Mouse (Mus musculus) neural tube, embryonic 15.5 days (tissue): ENCODE data around the gene Spag16. TPM values are rescaled to one million over a fixed set of nuclear protein-coding genes. Genes with fewer than 3 reads are reported as not detected.
"Not testable (repeated sequence)": the region's sequence is repeated elsewhere in the genome, so short reads cannot be mapped to it uniquely, and the experiment has no call there.

Experiments used
- ATAC-seq: fragments of 200-750 bp; cut with Nextera tagmentation; 2 replicates; pipeline ENCODE4 v1.8.0; 2017; ENCODE audit warnings: mild to moderate bottlenecking, moderate TSS enrichment, moderate library complexity; ENCODE audit not compliant: low FRiP score
- H3K27ac ChIP-seq: fragments of 300-500 bp; sonication (generic); replicated peaks from 2 replicates; pipeline ENCODE4 v1.5.1; 2015; ENCODE audit warnings: mild to moderate bottlenecking, inconsistent platforms
- H3K27me3 ChIP-seq: fragments of 300-500 bp; sonication (generic); replicated peaks from 2 replicates; pipeline ENCODE4 v1.6.1; 2015; ENCODE audit warnings: inconsistent platforms
- H3K36me3 ChIP-seq: fragments of 300-500 bp; sonication (generic); 2 replicates; pipeline ENCODE4 v1.6.1; 2015; ENCODE audit warnings: inconsistent platforms
- H3K4me1 ChIP-seq: fragments of 300-500 bp; sonication (generic); 2 replicates; pipeline ENCODE4 v1.6.1; 2015; ENCODE audit warnings: inconsistent platforms
- H3K4me2 ChIP-seq: fragments of 300-500 bp; sonication (generic); 2 replicates; pipeline ENCODE4 v1.6.1; 2015; ENCODE audit warnings: inconsistent platforms, mild to moderate bottlenecking, moderate library complexity
- H3K4me3 ChIP-seq: fragments of 300-500 bp; sonication (generic); replicated peaks from 2 replicates; pipeline ENCODE4 v1.5.1; 2015; ENCODE audit warnings: mild to moderate bottlenecking, inconsistent platforms
- H3K9ac ChIP-seq: fragments of 300-500 bp; sonication (generic); replicated peaks from 2 replicates; pipeline ENCODE4 v1.6.1; 2015; ENCODE audit warnings: mild to moderate bottlenecking, inconsistent platforms
- H3K9me3 ChIP-seq: fragments of 300-500 bp; sonication (generic); replicated peaks from 2 replicates; pipeline ENCODE4 v1.6.1; 2016; ENCODE audit warnings: inconsistent platforms
- WGBS: fragments of 180-500 bp; shearing (Covaris S2); methylation state at CpG from one replicate; pipeline ENCODE4 v1.1.7; 2015; ENCODE audit warnings: mixed read lengths; 5-methylcytosine and 5-hydroxymethylcytosine counted together
- polyA plus RNA-seq: library from polyadenylated mRNA; unstranded; fragments of >200 nt; fragmentation: Nextera tagmentation; extraction: Ambion mirVana; gene quantifications from 2 replicates; pipeline ENCODE4 v1.2.1, GENCODE M21; 2015

The Spag16 gene
- polyA plus RNA-seq, 1 experiment from 2014 or later, result 0.95 TPM

DNA sequence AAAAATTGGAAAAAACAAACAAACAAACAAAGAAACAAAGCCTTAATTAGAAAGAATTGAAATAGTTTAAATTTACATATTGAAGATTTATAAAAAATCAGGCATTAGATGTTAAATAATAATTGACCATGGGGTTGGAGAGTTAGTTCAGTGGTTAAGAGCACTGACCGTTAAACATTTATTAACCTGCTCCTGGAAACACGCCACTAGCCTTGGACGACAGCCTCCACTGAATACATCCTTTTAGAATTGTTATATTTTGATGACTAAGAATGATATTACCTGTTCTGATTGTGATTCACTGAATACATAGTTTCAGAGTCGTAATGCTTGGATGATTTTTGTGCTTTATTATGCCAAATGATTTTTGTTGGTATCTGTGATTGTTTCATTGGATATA lies 6.7 kb downstream of the Spag16 start:
- not testable (repeated sequence) for H3K9me3 ChIP-seq, H3K4me1 ChIP-seq, H3K4me3 ChIP-seq, H3K36me3 ChIP-seq, H3K9ac ChIP-seq, ATAC-seq, H3K4me2 ChIP-seq, H3K27me3 ChIP-seq, H3K27ac ChIP-seq
- WGBS, result 85% methylated on average over 4 of the region's 4 CpGs

DNA sequence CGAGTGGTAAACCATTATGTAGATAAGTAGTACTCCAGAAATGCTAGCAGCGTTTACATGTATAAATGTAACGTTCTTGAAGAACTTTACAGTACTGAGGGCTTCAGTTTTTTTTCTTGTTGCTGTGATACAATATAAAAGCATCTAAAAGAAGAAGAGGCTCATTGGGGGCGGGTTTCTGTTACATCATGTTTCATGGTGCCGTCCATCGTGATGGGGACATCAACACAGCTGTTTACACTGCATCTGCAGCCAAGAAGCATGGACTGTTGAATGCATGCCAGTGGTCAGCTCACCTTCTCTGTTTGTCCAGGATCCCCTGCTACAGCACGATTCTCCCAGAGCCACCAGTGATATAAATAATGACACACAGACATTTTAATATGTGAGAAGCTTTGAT lies 26.7 kb downstream of the Spag16 start:
- Histone ChIP-seq H3K27ac (no peak overlapping the region), H3K27me3 (no peaks in the 10 kb centered on the region), H3K4me3 (no peak overlapping the region), H3K4me1 (no peaks in the 10 kb centered on the region), H3K9ac (no peak overlapping the region), H3K36me3 (no peaks in the 10 kb centered on the region), H3K4me2 (no peak overlapping the region), H3K9me3 (no peaks in the 10 kb centered on the region)
- ATAC-seq, result no peak
- 68% methylated on average over 7 of the region's 7 CpGs for WGBS

DNA sequence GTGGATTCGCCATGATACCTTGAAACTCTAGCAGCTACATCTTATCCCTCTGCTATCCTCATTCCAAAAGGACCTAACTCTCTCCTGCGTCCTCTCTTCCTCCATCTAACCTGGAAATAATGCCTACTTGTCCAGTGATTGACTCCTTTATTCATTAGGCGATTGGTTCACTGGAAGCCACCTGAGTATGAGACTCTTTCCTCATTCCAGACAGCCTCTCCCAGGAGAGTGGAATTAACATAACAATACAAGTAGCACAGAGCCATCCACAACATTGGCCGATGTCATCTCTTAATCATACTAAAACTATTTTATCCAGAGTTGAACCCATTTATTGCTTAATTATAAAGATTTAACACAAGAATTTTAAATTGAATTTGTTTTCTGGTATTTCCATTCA lies 41.0 kb downstream of the Spag16 start:
- Histone ChIP-seq H3K9ac (no peak overlapping the region), H3K27ac (no peak overlapping the region), H3K9me3 (no peaks in the 10 kb centered on the region), H3K4me1 (no peaks in the 10 kb centered on the region), H3K4me2 (no peak overlapping the region), H3K27me3 (no peaks in the 10 kb centered on the region), H3K36me3 (no peaks in the 10 kb centered on the region), H3K4me3 (no peak overlapping the region)
- 67% methylated on average over 4 of the region's 4 CpGs for WGBS
- ATAC-seq, result no peak

DNA sequence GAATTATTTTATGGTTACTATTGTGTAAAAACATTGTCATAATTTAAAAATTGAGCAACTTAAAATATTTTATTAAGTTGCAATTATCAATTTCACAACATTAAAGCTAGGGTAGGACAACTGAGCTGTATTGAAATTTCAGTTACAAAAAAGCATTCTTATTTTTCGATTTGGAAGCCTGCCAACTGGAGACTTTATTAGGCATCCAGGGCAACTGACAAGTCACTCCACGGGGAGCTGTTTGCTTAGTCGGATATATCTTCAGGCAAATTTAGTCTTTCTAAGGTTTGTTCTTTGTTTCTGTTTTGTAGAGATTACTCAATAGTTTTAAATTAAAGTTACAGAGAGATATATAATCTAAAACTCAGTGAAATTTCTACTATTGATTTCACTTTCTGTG lies 129.8 kb downstream of the Spag16 start:
- Histone ChIP-seq H3K4me1 (no peaks in the 10 kb centered on the region), H3K9ac (no peak overlapping the region), H3K27me3 (no peaks in the 10 kb centered on the region), H3K9me3 (no peaks in the 10 kb centered on the region), H3K4me3 (no peak overlapping the region), H3K4me2 (no peak overlapping the region), H3K36me3 (no peaks in the 10 kb centered on the region), H3K27ac (no peak overlapping the region)
- no peak for ATAC-seq
- 32% methylated on average over 3 of the region's 3 CpGs for WGBS

DNA sequence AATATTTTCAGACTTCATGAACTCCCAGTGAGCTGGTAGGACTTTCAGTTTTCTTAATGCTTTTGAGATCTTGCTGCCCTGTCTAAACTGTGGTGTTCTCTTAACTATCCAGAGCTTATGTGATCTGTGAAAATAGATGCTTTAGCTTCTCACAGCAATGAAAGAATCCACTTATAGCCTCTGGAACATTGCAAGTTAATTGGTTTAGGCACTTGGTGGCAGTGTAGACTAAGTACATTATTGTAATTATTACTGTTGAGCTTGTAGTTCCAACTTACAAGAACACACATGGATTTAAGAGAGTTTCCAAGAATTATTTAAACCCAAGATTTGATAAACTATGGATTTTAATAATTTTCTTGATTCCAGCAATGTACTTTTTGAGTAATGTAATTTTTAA lies 170.1 kb downstream of the Spag16 start:
- Histone ChIP-seq H3K4me2 (no peak overlapping the region), H3K4me3 (no peak overlapping the region), H3K36me3 (no peaks in the 10 kb centered on the region), H3K27me3 (no peaks in the 10 kb centered on the region), H3K9ac (no peak overlapping the region), H3K27ac (no peak overlapping the region), H3K9me3 (no peaks in the 10 kb centered on the region), H3K4me1 (no peaks in the 10 kb centered on the region)
- no peak for ATAC-seq

DNA sequence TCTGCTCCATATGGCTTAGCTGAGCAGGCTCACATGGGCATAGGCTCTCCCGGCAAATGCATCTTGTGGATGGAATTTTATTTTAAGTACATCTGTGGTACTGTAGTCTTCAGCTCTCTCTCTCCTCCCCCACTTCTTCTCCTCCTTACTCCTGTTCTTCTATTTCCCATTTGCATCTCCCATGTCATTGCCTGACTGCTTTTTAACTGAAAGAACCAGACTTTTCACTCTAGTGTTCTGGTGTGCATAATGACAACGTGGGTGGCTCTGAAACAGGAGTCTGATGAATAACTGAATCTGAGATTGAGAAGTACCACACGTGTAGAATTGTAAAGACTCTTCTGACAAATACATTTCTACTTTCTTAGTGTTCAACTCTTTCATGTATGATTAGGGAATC lies 186.2 kb downstream of the Spag16 start:
- H3K9ac ChIP-seq, result no peak overlapping the region
- H3K4me1 ChIP-seq, result no peaks in the 10 kb centered on the region
- H3K36me3 ChIP-seq, result no peaks in the 10 kb centered on the region
- no peaks in the 10 kb centered on the region for H3K27me3 ChIP-seq
- ATAC-seq, result no peak
- H3K27ac ChIP-seq, result no peak overlapping the region
- no peak overlapping the region for H3K4me2 ChIP-seq
- H3K4me3 ChIP-seq, result no peak overlapping the region
- 82% methylated on average over 3 of the region's 3 CpGs for WGBS
- H3K9me3 ChIP-seq, result no peaks in the 10 kb centered on the region

DNA sequence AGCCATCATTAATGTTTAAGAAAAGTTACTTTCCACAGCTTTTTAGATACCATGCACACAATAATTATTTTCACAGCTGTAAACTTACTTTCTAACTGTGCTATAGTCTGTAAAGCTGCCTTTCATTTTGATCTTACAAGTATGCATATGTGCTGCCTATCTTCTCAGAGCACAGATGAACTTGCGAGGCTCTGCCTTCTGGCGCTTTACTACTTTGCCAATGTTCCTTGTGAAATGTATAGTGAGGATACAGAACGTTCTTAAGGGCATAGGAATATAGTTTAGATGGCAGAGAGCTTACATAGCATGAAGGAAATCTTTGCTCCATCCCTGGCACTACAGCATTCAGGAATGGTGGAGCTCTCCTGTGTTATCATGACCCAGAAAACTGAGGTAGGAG lies 210.6 kb downstream of the Spag16 start:
- 85% methylated on average over 3 of the region's 3 CpGs for WGBS
- H3K4me2 ChIP-seq, result no peak overlapping the region
- no peak for ATAC-seq
- H3K9me3 ChIP-seq, result no peaks in the 10 kb centered on the region
- no peak overlapping the region for H3K27ac ChIP-seq
- H3K27me3 ChIP-seq, result no peaks in the 10 kb centered on the region
- H3K4me3 ChIP-seq, result no peak overlapping the region
- H3K36me3 ChIP-seq, result no peaks in the 10 kb centered on the region
- no peaks in the 10 kb centered on the region for H3K4me1 ChIP-seq
- H3K9ac ChIP-seq, result no peak overlapping the region

DNA sequence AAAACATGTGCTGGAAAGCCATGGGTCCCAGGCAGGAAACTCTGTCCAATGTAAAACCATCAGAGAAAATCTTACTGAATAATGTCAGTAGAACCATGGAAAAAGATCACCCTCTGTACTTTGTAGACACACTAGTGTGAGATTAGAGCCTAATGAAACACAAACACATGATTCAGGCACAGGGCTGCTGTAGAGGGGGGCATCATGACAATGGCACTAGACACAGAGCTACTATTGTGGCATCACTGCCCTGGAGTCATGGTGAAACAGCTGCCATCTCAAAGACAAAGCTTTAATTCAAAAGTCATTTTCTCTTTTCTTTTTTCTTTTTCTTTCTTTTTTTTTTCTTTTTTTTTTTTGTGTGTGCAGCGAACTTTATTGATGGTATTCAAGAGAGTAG lies 240.6 kb downstream of the Spag16 start:
- no peak for ATAC-seq
- H3K4me1 ChIP-seq, result no peaks in the 10 kb centered on the region
- H3K9ac ChIP-seq, result no peak overlapping the region
- H3K4me2 ChIP-seq, result no peak overlapping the region
- no peak overlapping the region for H3K4me3 ChIP-seq
- no peaks in the 10 kb centered on the region for H3K27me3 ChIP-seq
- no peaks in the 10 kb centered on the region for H3K9me3 ChIP-seq
- 53% methylated on average over 1 of the region's 1 CpGs for WGBS
- H3K36me3 ChIP-seq, result no peaks in the 10 kb centered on the region
- H3K27ac ChIP-seq, result no peak overlapping the region

DNA sequence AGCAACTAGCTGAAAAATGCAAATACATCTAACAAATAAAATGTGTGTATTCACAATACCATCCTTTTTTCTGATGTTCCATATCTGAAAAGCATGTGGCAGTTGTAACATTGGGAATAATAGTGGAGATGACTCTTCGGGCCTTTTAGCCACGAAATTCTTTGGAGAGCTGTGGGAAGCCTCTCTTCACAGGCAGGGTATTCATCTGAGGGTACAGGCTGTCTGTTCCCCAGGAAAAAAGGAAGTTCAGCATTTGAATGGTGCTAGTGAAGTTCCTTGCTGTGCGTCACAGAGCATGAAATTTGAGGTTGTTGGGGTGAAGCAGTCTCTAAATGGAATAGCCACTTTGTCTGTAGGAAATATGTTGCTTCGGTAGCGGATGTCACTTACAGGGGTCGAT lies 246.7 kb downstream of the Spag16 start:
- no peaks in the 10 kb centered on the region for H3K4me1 ChIP-seq
- H3K9me3 ChIP-seq, result no peaks in the 10 kb centered on the region
- no peaks in the 10 kb centered on the region for H3K36me3 ChIP-seq
- no peak for ATAC-seq
- H3K4me2 ChIP-seq, result no peak overlapping the region
- 31% methylated on average over 6 of the region's 6 CpGs for WGBS
- no peak overlapping the region for H3K9ac ChIP-seq
- H3K4me3 ChIP-seq, result no peak overlapping the region
- no peak overlapping the region for H3K27ac ChIP-seq
- no peaks in the 10 kb centered on the region for H3K27me3 ChIP-seq

DNA sequence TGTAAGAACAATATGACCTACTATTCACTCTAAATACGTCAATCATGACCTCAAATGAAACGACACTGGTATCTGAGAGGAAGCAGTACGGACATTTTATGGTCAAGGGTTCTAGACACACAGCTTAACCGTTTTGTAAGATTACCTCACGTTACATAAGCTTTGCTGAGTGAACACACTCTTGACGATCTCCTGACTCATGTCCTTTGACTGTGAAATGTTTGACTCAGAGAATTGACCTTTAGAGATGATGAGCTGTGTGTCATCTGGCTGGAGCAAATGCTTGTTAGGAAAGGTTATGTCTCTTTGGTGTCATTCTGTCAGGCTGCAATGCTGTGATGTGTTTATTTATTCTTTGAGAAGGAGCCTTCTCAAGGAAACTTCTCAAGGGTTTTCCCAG lies 252.0 kb downstream of the Spag16 start:
- H3K36me3 ChIP-seq, result no peaks in the 10 kb centered on the region
- ATAC-seq, result no peak
- WGBS, result 88% methylated on average over 6 of the region's 6 CpGs

DNA sequence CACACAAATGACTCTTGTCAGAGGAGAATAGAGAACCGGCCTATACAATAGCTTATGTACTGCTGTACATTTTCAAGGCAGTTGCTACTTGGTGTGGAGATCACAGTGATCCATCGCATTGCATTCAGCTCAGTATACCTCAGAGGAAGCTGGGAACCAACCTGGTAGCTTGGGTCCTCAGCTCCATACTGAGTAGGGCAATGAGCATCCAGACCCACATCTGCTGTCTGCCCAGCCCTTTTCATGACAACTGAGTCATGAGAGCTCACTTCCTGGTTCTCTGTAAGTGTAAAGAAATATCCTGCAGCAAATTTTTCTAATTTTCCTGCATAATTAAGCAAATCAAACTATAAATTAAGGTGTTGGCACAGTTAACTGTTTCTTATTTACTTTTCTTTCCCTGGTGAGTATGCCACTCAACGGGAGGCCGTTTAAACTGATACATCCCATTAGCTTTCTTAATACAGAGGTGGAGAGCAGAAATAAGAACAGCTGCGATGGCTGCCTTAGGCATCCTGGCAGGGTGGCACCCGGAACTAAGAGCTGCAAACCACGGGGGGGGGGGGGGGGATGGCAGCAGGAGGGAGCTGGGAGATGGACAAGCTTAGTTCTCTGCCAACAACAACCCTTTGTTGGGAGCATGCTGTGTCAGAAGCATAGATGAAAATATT lies 255.6 kb downstream of the Spag16 start:
- H3K27ac ChIP-seq, result no peak overlapping the region
- no peak overlapping the region for H3K9ac ChIP-seq
- 47% methylated on average over 7 of the region's 7 CpGs for WGBS
- no peak overlapping the region for H3K4me2 ChIP-seq
- H3K36me3 ChIP-seq, result no peaks in the 10 kb centered on the region
- no peaks in the 10 kb centered on the region for H3K4me1 ChIP-seq
- no peaks in the 10 kb centered on the region for H3K27me3 ChIP-seq
- no peak overlapping the region for H3K4me3 ChIP-seq
- H3K9me3 ChIP-seq, result no peaks in the 10 kb centered on the region
- no peak for ATAC-seq

More for the DNA sequence above, 252.0 kb downstream of the Spag16 start:
- Histone ChIP-seq H3K9me3 (no peaks in the 10 kb centered on the region), H3K27me3 (no peaks in the 10 kb centered on the region), H3K27ac (no peak overlapping the region), H3K9ac (no peak overlapping the region), H3K4me3 (no peak overlapping the region), H3K4me2 (no peak overlapping the region), H3K4me1 (no peaks in the 10 kb centered on the region)

DNA sequence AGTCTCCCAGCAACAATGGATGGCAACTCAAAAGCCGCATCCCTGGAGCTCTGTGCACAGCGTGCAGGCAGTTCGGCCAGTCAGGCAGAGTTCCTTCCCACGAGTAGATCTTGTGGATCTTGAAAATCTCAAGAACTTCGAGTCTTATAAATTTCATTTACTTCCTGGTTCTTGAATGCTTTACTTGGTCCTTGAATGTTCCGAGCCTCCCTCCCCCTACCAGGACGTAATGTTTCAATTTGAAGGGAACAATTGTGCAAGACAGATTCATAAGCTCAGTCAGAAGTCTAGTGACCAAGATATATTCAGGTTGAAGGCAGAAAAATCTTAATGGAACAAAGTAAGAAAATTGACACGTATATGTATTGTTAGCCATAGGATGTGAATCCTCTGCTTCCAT lies 277.9 kb downstream of the Spag16 start:
- WGBS, result 91% methylated on average over 8 of the region's 8 CpGs
- Histone ChIP-seq H3K27me3 (no peaks in the 10 kb centered on the region), H3K27ac (no peak overlapping the region), H3K4me3 (no peak overlapping the region), H3K36me3 (no peaks in the 10 kb centered on the region), H3K9me3 (no peaks in the 10 kb centered on the region), H3K4me1 (no peaks in the 10 kb centered on the region), H3K4me2 (no peak overlapping the region), H3K9ac (no peak overlapping the region)
- no peak for ATAC-seq
